Mouse (Mus musculus) adrenal gland, postnatal 10 days (tissue): ENCODE measurements around the gene Tctn1. TPM values are rescaled to one million over a fixed set of nuclear protein-coding genes. Genes with fewer than 3 reads are reported as not detected.

ENCODE experiments used
- DNase-seq: peaks from one replicate; pipeline ENCODE4 v3.0.0; 2021; ENCODE audit warnings: mixed read lengths
- long read RNA-seq, 2 experiments: library from polyadenylated mRNA; stranded (forward); transcript quantifications; one replicate each; pipeline ENCODE4 v2.0.0; 2021
- total RNA-seq, 2 experiments: library from RNA; stranded (reverse); gene quantifications; 2 replicates each; pipeline ENCODE4 v1.2.3; 2021

Tctn1 gene
- total RNA-seq = 10 to 100 TPM; 11.1 to 13.5 TPM
- long read RNA-seq, experiment 1, partial matches to known transcripts = 1 of 4 reads
- long read RNA-seq, experiment 1, other reads (novel, unspliced or antisense) = 3 of 4 reads
- long read RNA-seq, experiment 2, partial matches to known transcripts = 0 of 1 reads
- long read RNA-seq, experiment 2, other reads (novel, unspliced or antisense) = 1 of 1 reads

GRCm38 (mm10) chr5:122263933-122264905, at the start of gene Tctn1:
TSS of gene Tctn1 (minus strand) at chr5:122264460.
- DNase-seq = peak; percentile 95

- no peak for DNase-seq
Measured at GRCm38 (mm10) chr5:122312942-122313684, 48.9 kb upstream of the Tctn1 start.

- no peak for DNase-seq
Measured at GRCm38 (mm10) chr5:122312346-122312745, 48.1 kb upstream of the Tctn1 start.

GRCm38 (mm10) chr5:122311692-122312091, 47.4 kb upstream of the Tctn1 start:
- no peak for DNase-seq

GRCm38 (mm10) chr5:122310699-122311098, 46.4 kb upstream of the Tctn1 start:
- no peak for DNase-seq

- no peak for DNase-seq
Measured at GRCm38 (mm10) chr5:122306536-122306935, 42.3 kb upstream of the Tctn1 start.

GRCm38 (mm10) chr5:122305472-122305871, 41.2 kb upstream of the Tctn1 start:
- peak; percentile 61 for DNase-seq

GRCm38 (mm10) chr5:122304541-122304940, 40.3 kb upstream of the Tctn1 start:
- DNase-seq = no peak

GRCm38 (mm10) chr5:122303937-122304336, 39.7 kb upstream of the Tctn1 start:
- DNase-seq = peak; percentile 57

- DNase-seq = peak; percentile 37
Measured at GRCm38 (mm10) chr5:122302810-122303745, 38.8 kb upstream of the Tctn1 start.

GRCm38 (mm10) chr5:122300071-122300518, 35.8 kb upstream of the Tctn1 start:
- no peak for DNase-seq

GRCm38 (mm10) chr5:122295113-122295935, 31.1 kb upstream of the Tctn1 start:
- DNase-seq = peak; percentile 57

- no peak for DNase-seq
Measured at GRCm38 (mm10) chr5:122294219-122294735, 30.0 kb upstream of the Tctn1 start.

GRCm38 (mm10) chr5:122293131-122293530, 28.9 kb upstream of the Tctn1 start:
- DNase-seq = no peak

GRCm38 (mm10) chr5:122291553-122292339, 27.5 kb upstream of the Tctn1 start:
- DNase-seq = no peak

GRCm38 (mm10) chr5:122291149-122291548, 26.9 kb upstream of the Tctn1 start:
- DNase-seq = no peak

- no peak for DNase-seq
Measured at GRCm38 (mm10) chr5:122288147-122288811, 24.0 kb upstream of the Tctn1 start.

GRCm38 (mm10) chr5:122287026-122287425, 22.8 kb upstream of the Tctn1 start:
- no peak for DNase-seq

- DNase-seq = no peak
Measured at GRCm38 (mm10) chr5:122286191-122286590, 21.9 kb upstream of the Tctn1 start.
